Mouse (Mus musculus) cerebellum, adult 2 months (tissue): ENCODE data around the gene Rad51b.

ENCODE experiments used
- CTCF ChIP-seq: fragments of 200-500 bp; IDR thresholded peaks from 2 replicates; pipeline ENCODE4 v1.5.1; 2011; ENCODE audit warnings: low read depth, mild to moderate bottlenecking, control low read depth, low read length, moderate library complexity, borderline replicate concordance; ENCODE audit not compliant: insufficient read depth
- POLR2A ChIP-seq: fragments of 200-500 bp; IDR thresholded peaks from 2 replicates; pipeline ENCODE4 v1.6.1; 2011; ENCODE audit warnings: low read length, control low read depth, borderline replicate concordance; ENCODE audit not compliant: insufficient read depth

GRCm38 (mm10) chr12:79501877-79502276, 204.8 kb downstream of the Rad51b start:
- no peak for TF ChIP-seq POLR2A
- TF ChIP-seq CTCF = no peak
